Mouse (Mus musculus) embryonic facial prominence, embryonic 12.5 days (tissue): ENCODE measurements around the gene Nup107. TPM values are rescaled to one million over a fixed set of nuclear protein-coding genes. Genes with fewer than 3 reads are reported as not detected.

Source experiments
- ATAC-seq: fragments of 200-750 bp; cut with Nextera tagmentation; 2 replicates; pipeline ENCODE4 v1.8.0; 2017; ENCODE audit not compliant: insufficient number of reproducible peaks, insufficient read depth, low FRiP score, low TSS enrichment
- H3K27ac ChIP-seq: fragments of 300-500 bp; sonication (generic); 2 replicates; pipeline ENCODE4 v1.5.1; 2016; ENCODE audit warnings: mild to moderate bottlenecking
- H3K27me3 ChIP-seq: fragments of 300-500 bp; sonication (generic); 2 replicates; pipeline ENCODE4 v1.6.1; 2016; ENCODE audit warnings: mild to moderate bottlenecking, moderate library complexity
- H3K36me3 ChIP-seq: fragments of 300-500 bp; sonication (generic); 2 replicates; pipeline ENCODE4 v1.6.1; 2016; ENCODE audit warnings: mild to moderate bottlenecking
- H3K4me1 ChIP-seq: fragments of 300-500 bp; sonication (generic); 2 replicates; pipeline ENCODE4 v1.6.1; 2016
- H3K4me2 ChIP-seq: fragments of 300-500 bp; sonication (generic); replicated peaks from 2 replicates; pipeline ENCODE4 v1.6.1; 2016; ENCODE audit warnings: mild to moderate bottlenecking, moderate library complexity
- H3K4me3 ChIP-seq: fragments of 300-500 bp; sonication (generic); 2 replicates; pipeline ENCODE4 v1.5.1; 2016; ENCODE audit warnings: mild to moderate bottlenecking
- H3K9ac ChIP-seq: fragments of 300-500 bp; sonication (generic); 2 replicates; pipeline ENCODE4 v1.6.1; 2016; ENCODE audit warnings: mild to moderate bottlenecking, moderate library complexity
- H3K9me3 ChIP-seq: fragments of 300-500 bp; sonication (generic); 2 replicates; pipeline ENCODE4 v1.6.1; 2016; ENCODE audit warnings: mild to moderate bottlenecking, moderate library complexity
- WGBS: fragments of 180-500 bp; shearing (Covaris S2); methylation state at CpG from one replicate; pipeline ENCODE4 v1.1.7; 2016; 5-methylcytosine and 5-hydroxymethylcytosine counted together
- polyA plus RNA-seq: library from polyadenylated mRNA; unstranded; fragments of >200 nt; fragmentation: Nextera tagmentation; extraction: Ambion mirVana; gene quantifications from 2 replicates; pipeline ENCODE4 v1.2.1, GENCODE M21; 2016

Nup107 gene
- polyA plus RNA-seq, 1 experiment from 2014 or later, result 85.3 TPM

GRCm38 (mm10) chr10:117799806-117800205, 7.3 kb upstream of the Nup107 start:
- H3K36me3 ChIP-seq, result no peaks in the 10 kb centered on the region
- H3K9me3 ChIP-seq, result no peaks in the 10 kb centered on the region
- H3K4me3 ChIP-seq, result no peak overlapping the region
- ATAC-seq, result no peak
- H3K27me3 ChIP-seq, result no peaks in the 10 kb centered on the region
- H3K4me2 ChIP-seq, result no peak overlapping the region
- no peaks in the 10 kb centered on the region for H3K4me1 ChIP-seq
- H3K27ac ChIP-seq, result no peak overlapping the region
- 89% methylated on average over 11 of the region's 11 CpGs for WGBS
- no peak overlapping the region for H3K9ac ChIP-seq

- ATAC-seq, result no peak
- 86% methylated on average over 6 of the region's 6 CpGs for WGBS
- Histone ChIP-seq H3K27me3 (no peaks in the 10 kb centered on the region), H3K27ac (no peak overlapping the region), H3K4me3 (no peak overlapping the region), H3K9me3 (no peaks in the 10 kb centered on the region), H3K4me1 (no peaks in the 10 kb centered on the region), H3K4me2 (no peak overlapping the region), H3K9ac (no peak overlapping the region), H3K36me3 (no peaks in the 10 kb centered on the region)
Observed at GRCm38 (mm10) chr10:117798436-117799035, 6.0 kb upstream of the Nup107 start.

- no peaks in the 10 kb centered on the region for H3K9me3 ChIP-seq
- H3K4me2 ChIP-seq, result no peak overlapping the region
- 75% methylated on average over 7 of the region's 7 CpGs for WGBS
- H3K9ac ChIP-seq, result no peak overlapping the region
- H3K27ac ChIP-seq, result no peak overlapping the region
- ATAC-seq, result no peak
- no peaks in the 10 kb centered on the region for H3K27me3 ChIP-seq
- H3K4me3 ChIP-seq, result no peak overlapping the region
- no peaks in the 10 kb centered on the region for H3K4me1 ChIP-seq
- H3K36me3 ChIP-seq, result no peaks in the 10 kb centered on the region
Observed at GRCm38 (mm10) chr10:117797684-117798083, 5.2 kb upstream of the Nup107 start.

GRCm38 (mm10) chr10:117797106-117797505, 4.6 kb upstream of the Nup107 start:
- no peaks in the 10 kb centered on the region for H3K9me3 ChIP-seq
- H3K27me3 ChIP-seq, result no peaks in the 10 kb centered on the region
- H3K27ac ChIP-seq, result no peak overlapping the region
- no peak for ATAC-seq
- H3K4me2 ChIP-seq, result no peak overlapping the region
- no peak overlapping the region for H3K4me3 ChIP-seq
- H3K4me1 ChIP-seq, result no peaks in the 10 kb centered on the region
- H3K36me3 ChIP-seq, result no peaks in the 10 kb centered on the region
- 91% methylated on average over 12 of the region's 12 CpGs for WGBS
- H3K9ac ChIP-seq, result no peak overlapping the region

GRCm38 (mm10) chr10:117796181-117796580, 3.7 kb upstream of the Nup107 start:
- WGBS, result 94% methylated on average over 7 of the region's 7 CpGs
- Histone ChIP-seq H3K36me3 (no peaks in the 10 kb centered on the region), H3K9ac (no peak overlapping the region), H3K27me3 (no peaks in the 10 kb centered on the region), H3K4me3 (no peak overlapping the region), H3K27ac (no peak overlapping the region), H3K9me3 (no peaks in the 10 kb centered on the region), H3K4me2 (no peak overlapping the region), H3K4me1 (peaks cover 7% of the 10 kb centered on the region)
- no peak for ATAC-seq

- H3K9me3 ChIP-seq, result no peaks in the 10 kb centered on the region
- ATAC-seq, result no peak
- no peak overlapping the region for H3K27ac ChIP-seq
- 70% methylated on average over 4 of the region's 4 CpGs for WGBS
- H3K4me1 ChIP-seq, result peaks cover 10% of the 10 kb centered on the region
- H3K4me3 ChIP-seq, result no peak overlapping the region
- H3K4me2 ChIP-seq, result no peak overlapping the region
- no peak overlapping the region for H3K9ac ChIP-seq
- H3K27me3 ChIP-seq, result no peaks in the 10 kb centered on the region
- no peaks in the 10 kb centered on the region for H3K36me3 ChIP-seq
Observed at GRCm38 (mm10) chr10:117795206-117795605, 2.7 kb upstream of the Nup107 start.

GRCm38 (mm10) chr10:117793436-117794030, 1.0 kb upstream of the Nup107 start:
- Histone ChIP-seq H3K27ac (no peak overlapping the region), H3K27me3 (no peaks in the 10 kb centered on the region), H3K4me1 (peaks cover 10% of the 10 kb centered on the region), H3K4me2 (peak overlapping the region; percentile 65), H3K36me3 (no peaks in the 10 kb centered on the region), H3K9me3 (no peaks in the 10 kb centered on the region), H3K4me3 (0 out of 2 replicates have a peak overlapping the region, but pooled peaks have one; percentile 73), H3K9ac (no peak overlapping the region)
- 75% methylated on average over 11 of the region's 11 CpGs for WGBS
- ATAC-seq, result no peak

- Histone ChIP-seq H3K9me3 (no peaks in the 10 kb centered on the region), H3K27ac (no peak overlapping the region), H3K9ac (no peak overlapping the region), H3K36me3 (peaks cover 19% of the 10 kb centered on the region), H3K27me3 (no peaks in the 10 kb centered on the region), H3K4me2 (peak overlapping the region; percentile 65), H3K4me1 (peaks cover 10% of the 10 kb centered on the region), H3K4me3 (peak overlapping the region; percentile 73; the same call in 1 of the 2 replicates)
- 88% methylated on average over 2 of the region's 2 CpGs for WGBS
- ATAC-seq, result no peak
Observed at GRCm38 (mm10) chr10:117791171-117791470, 1.4 kb downstream of the Nup107 start.

GRCm38 (mm10) chr10:117790421-117791170, 1.9 kb downstream of the Nup107 start:
- ATAC-seq, result no peak
- 94% methylated on average over 17 of the region's 17 CpGs for WGBS
- H3K27me3 ChIP-seq, result no peaks in the 10 kb centered on the region
- peaks cover 10% of the 10 kb centered on the region for H3K4me1 ChIP-seq
- no peak overlapping the region for H3K4me3 ChIP-seq
- H3K4me2 ChIP-seq, result peak overlapping the region; percentile 65
- H3K9me3 ChIP-seq, result no peaks in the 10 kb centered on the region
- H3K36me3 ChIP-seq, result peaks cover 24% of the 10 kb centered on the region
- H3K9ac ChIP-seq, result no peak overlapping the region
- H3K27ac ChIP-seq, result no peak overlapping the region

- no peak overlapping the region for H3K4me2 ChIP-seq
- peaks cover 10% of the 10 kb centered on the region for H3K4me1 ChIP-seq
- H3K27ac ChIP-seq, result no peak overlapping the region
- 95% methylated on average over 1 of the region's 1 CpGs for WGBS
- ATAC-seq, result no peak
- H3K27me3 ChIP-seq, result no peaks in the 10 kb centered on the region
- H3K9ac ChIP-seq, result no peak overlapping the region
- no peak overlapping the region for H3K4me3 ChIP-seq
- H3K36me3 ChIP-seq, result peaks cover 29% of the 10 kb centered on the region
- no peaks in the 10 kb centered on the region for H3K9me3 ChIP-seq
Observed at GRCm38 (mm10) chr10:117790011-117790410, 2.5 kb downstream of the Nup107 start.

- no peaks in the 10 kb centered on the region for H3K27me3 ChIP-seq
- no peaks in the 10 kb centered on the region for H3K4me1 ChIP-seq
- no peak for ATAC-seq
- H3K4me2 ChIP-seq, result no peak overlapping the region
- H3K9ac ChIP-seq, result no peak overlapping the region
- H3K36me3 ChIP-seq, result peaks cover 76% of the 10 kb centered on the region
- no peak overlapping the region for H3K4me3 ChIP-seq
- H3K9me3 ChIP-seq, result no peaks in the 10 kb centered on the region
- H3K27ac ChIP-seq, result no peak overlapping the region
- 94% methylated on average over 7 of the region's 7 CpGs for WGBS
Observed at GRCm38 (mm10) chr10:117784646-117785045, 7.9 kb downstream of the Nup107 start.

GRCm38 (mm10) chr10:117783786-117784420, 8.6 kb downstream of the Nup107 start:
- 92% methylated on average over 13 of the region's 13 CpGs for WGBS
- Histone ChIP-seq H3K36me3 (peaks cover 79% of the 10 kb centered on the region), H3K9me3 (no peaks in the 10 kb centered on the region)

More at GRCm38 (mm10) chr10:117783786-117784420, 8.6 kb downstream of the Nup107 start:
- no peaks in the 10 kb centered on the region for H3K4me1 ChIP-seq
- no peak overlapping the region for H3K4me3 ChIP-seq
- ATAC-seq, result no peak
- H3K27me3 ChIP-seq, result no peaks in the 10 kb centered on the region
- no peak overlapping the region for H3K27ac ChIP-seq
- no peak overlapping the region for H3K4me2 ChIP-seq
- no peak overlapping the region for H3K9ac ChIP-seq
